Mouse (Mus musculus): ENCODE measurements around the gene Gm2564. TPM values are rescaled to one million over a fixed set of nuclear protein-coding genes. Genes with fewer than 3 reads are reported as not detected.
"Not testable (repeated sequence)": the region's sequence is repeated elsewhere in the genome, so short reads cannot be mapped to it uniquely, and the experiment has no call there.

Gm2564 gene
- polyA plus RNA-seq (2017; shearing (Covaris generic)) = not detected

- ATAC-seq = not testable (repeated sequence)
These were observed at the start of gene Gm2564 for GRCm38 (mm10) chr4:42629419-42629818. Gene Gm2564, plus strand, starts transcription at chr4:42629719.

- ATAC-seq = not testable (repeated sequence)
These were observed 17.6 kb upstream of the Gm2564 start, which contains the start of gene Gm10591 for GRCm38 (mm10) chr4:42611895-42612294. Gene Gm10591, plus strand, starts transcription at chr4:42612195.

- ATAC-seq = not testable (repeated sequence)
These were observed 25.4 kb downstream of the Gm2564 start, which contains the start of gene Ccl27b for GRCm38 (mm10) chr4:42654951-42655350. Gene Ccl27b, plus strand, starts transcription at chr4:42655251.

GRCm38 (mm10) chr4:42661793-42662192, 32.3 kb downstream of the Gm2564 start, which contains the start of gene Il11ra2:
Gene Il11ra2, minus strand, starts transcription at chr4:42661893.
- not testable (repeated sequence) for ATAC-seq

GRCm38 (mm10) chr4:42675415-42675814, 45.9 kb downstream of the Gm2564 start:
- ATAC-seq = not testable (repeated sequence)

GRCm38 (mm10) chr4:42679365-42679764, 49.8 kb downstream of the Gm2564 start:
- not testable (repeated sequence) for ATAC-seq

- not testable (repeated sequence) for ATAC-seq
These were observed 51.1 kb downstream of the Gm2564 start for GRCm38 (mm10) chr4:42680374-42681356.

Other genes with a start within 250 kb of the Gm2564 start
- not detected for gene Gm21586, start 190.3 kb upstream of the Gm2564 start, polyA plus RNA-seq (2017; shearing (Covaris generic))
- not detected for gene Gm2163, start 163.0 kb upstream of the Gm2564 start, polyA plus RNA-seq (2017; shearing (Covaris generic))
- not detected for gene Fam205a2, start 101.5 kb upstream of the Gm2564 start, polyA plus RNA-seq (2017; shearing (Covaris generic))
- gene Gm10591, start 17.5 kb upstream of the Gm2564 start, polyA plus RNA-seq (2017; shearing (Covaris generic)) = not detected
- gene Ccl27b, start 25.5 kb downstream of the Gm2564 start, polyA plus RNA-seq (2017; shearing (Covaris generic)) = not detected
- gene Il11ra2, start 32.2 kb downstream of the Gm2564 start, polyA plus RNA-seq (2017; shearing (Covaris generic)) = not detected
- gene 4930578G10Rik, start 105.8 kb downstream of the Gm2564 start, polyA plus RNA-seq (2017; shearing (Covaris generic)) = not detected
- not detected for gene Ccl19, start 126.9 kb downstream of the Gm2564 start, polyA plus RNA-seq (2017; shearing (Covaris generic))
- not detected for gene Ccl21a, start 144.3 kb downstream of the Gm2564 start, polyA plus RNA-seq (2017; shearing (Covaris generic))
- gene Fam205a1, start 224.2 kb downstream of the Gm2564 start, polyA plus RNA-seq (2017; shearing (Covaris generic)) = not detected
- gene Gm12394, start 227.1 kb downstream of the Gm2564 start, polyA plus RNA-seq (2017; shearing (Covaris generic)) = not detected
- gene Fam205c, start 244.5 kb downstream of the Gm2564 start, polyA plus RNA-seq (2017; shearing (Covaris generic)) = not detected

Data from inflammation-experienced regulatory T-cells, adult 6 months (primary cell).